Mouse (Mus musculus) cortical plate, adult 2 months (tissue): ENCODE results near the gene R3hdml. TPM values are rescaled to one million over a fixed set of nuclear protein-coding genes. Genes with fewer than 3 reads are reported as not detected.
A peak's percentile ranks its signal among the peaks of the same experiment; 100 is the strongest.

Source experiments
- H3K27ac ChIP-seq: fragments of 200-500 bp; 2 replicates; pipeline ENCODE4 v1.5.1; 2012; ENCODE audit warnings: low read length, control low read depth, inconsistent platforms; ENCODE audit not compliant: insufficient read depth
- H3K4me1 ChIP-seq: fragments of 200-500 bp; 2 replicates; pipeline ENCODE4 v1.6.1; 2011; ENCODE audit warnings: low read length; ENCODE audit not compliant: control insufficient read depth, insufficient read depth
- H3K4me3 ChIP-seq: fragments of 200-500 bp; 2 replicates; pipeline ENCODE4 v1.5.1; 2011; ENCODE audit warnings: mild to moderate bottlenecking, low read length, control low read depth; ENCODE audit not compliant: insufficient read depth
- CTCF ChIP-seq: fragments of 200-500 bp; IDR thresholded peaks from 2 replicates; pipeline ENCODE4 v1.5.1; 2011; ENCODE audit warnings: mild to moderate bottlenecking, control low read depth, low read length; ENCODE audit not compliant: insufficient read depth; ENCODE audit errors: extremely low read depth
- POLR2A ChIP-seq: fragments of 200-500 bp; IDR thresholded peaks from 2 replicates; pipeline ENCODE4 v1.6.1; 2011; ENCODE audit warnings: mild to moderate bottlenecking, low read length, control low read depth; ENCODE audit not compliant: insufficient read depth; ENCODE audit errors: extremely low read depth
- polyA plus RNA-seq: library from polyadenylated mRNA; depleted of rRNA; stranded (reverse); fragments of >200 nt; gene quantifications from 2 replicates; pipeline ENCODE4 v1.2.3, GENCODE M21; 2012

The R3hdml gene
- polyA plus RNA-seq, 1 experiment, result not detected

- no peaks in the 10 kb centered on the region for H3K4me1 ChIP-seq
- H3K4me3 ChIP-seq, result no peak overlapping the region
- no peak overlapping the region for H3K27ac ChIP-seq
- TF ChIP-seq POLR2A, result no peak
- no peak for TF ChIP-seq CTCF
These were observed 913 bp downstream of the R3hdml start for GRCm38 (mm10) chr2:163493031-163493430.

DNA sequence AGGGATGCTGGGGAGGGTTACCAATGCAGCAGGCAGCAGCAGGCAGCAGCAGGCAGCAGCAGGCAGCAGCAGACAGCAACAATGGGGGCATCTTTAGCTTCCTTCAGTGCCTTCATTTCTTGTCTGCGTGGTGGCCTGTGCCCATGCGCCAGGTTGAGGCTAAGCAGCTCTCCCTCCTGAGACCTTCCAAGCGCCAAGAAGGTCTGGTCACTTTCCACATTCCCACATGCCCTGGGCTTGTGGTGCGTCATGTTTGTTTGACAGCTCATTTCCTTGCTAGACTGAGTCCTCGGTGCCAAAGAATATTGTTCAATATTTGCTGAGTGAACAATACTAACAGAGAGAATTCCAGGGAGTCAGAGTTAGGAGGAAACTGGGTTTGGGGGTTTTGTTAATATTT lies 1.9 kb downstream of the R3hdml start:
- Histone ChIP-seq H3K4me1 (no peaks in the 10 kb centered on the region), H3K27ac (no peak overlapping the region), H3K4me3 (no peak overlapping the region)
- TF ChIP-seq CTCF (no peak), POLR2A (no peak)

GRCm38 (mm10) chr2:163494456-163494855 lies 2.3 kb downstream of the R3hdml start:
- TF ChIP-seq CTCF, result no peak
- Histone ChIP-seq H3K4me3 (no peak overlapping the region), H3K27ac (no peak overlapping the region), H3K4me1 (no peaks in the 10 kb centered on the region)

GRCm38 (mm10) chr2:163502219-163502618 lies 10.1 kb downstream of the R3hdml start:
- Histone ChIP-seq H3K4me3 (no peak overlapping the region), H3K27ac (no peak overlapping the region), H3K4me1 (no peaks in the 10 kb centered on the region)
- no peak for TF ChIP-seq POLR2A
- TF ChIP-seq CTCF, result no peak

- Histone ChIP-seq H3K27ac (no peak overlapping the region), H3K4me1 (no peaks in the 10 kb centered on the region), H3K4me3 (no peak overlapping the region)
- TF ChIP-seq CTCF, result no peak
- no peak for TF ChIP-seq POLR2A
These were observed 11.1 kb downstream of the R3hdml start for GRCm38 (mm10) chr2:163503191-163503590.

GRCm38 (mm10) chr2:163506300-163507004 lies 14.3 kb downstream of the R3hdml start, which contains the start of gene Hnf4a:
Hnf4a (plus strand) TSS chr2:163506808.
- TF ChIP-seq CTCF (no peak), POLR2A (no peak)
- Histone ChIP-seq H3K4me1 (no peaks in the 10 kb centered on the region), H3K27ac (no peak within 1 kb of the TSS), H3K4me3 (no peak within 1 kb of the TSS)

GRCm38 (mm10) chr2:163525761-163526243 lies 33.7 kb downstream of the R3hdml start:
- Histone ChIP-seq H3K27ac (no peak overlapping the region), H3K4me1 (no peaks in the 10 kb centered on the region), H3K4me3 (no peak overlapping the region)
- TF ChIP-seq POLR2A, result no peak
- no peak for TF ChIP-seq CTCF

- Histone ChIP-seq H3K4me1 (no peaks in the 10 kb centered on the region), H3K4me3 (no peak overlapping the region), H3K27ac (no peak overlapping the region)
- no peak for TF ChIP-seq POLR2A
- no peak for TF ChIP-seq CTCF
These were observed 35.4 kb downstream of the R3hdml start for GRCm38 (mm10) chr2:163527497-163527896.

GRCm38 (mm10) chr2:163530418-163530817 lies 38.3 kb downstream of the R3hdml start:
- H3K4me1 ChIP-seq, result no peaks in the 10 kb centered on the region
- no peak overlapping the region for H3K27ac ChIP-seq
- no peak overlapping the region for H3K4me3 ChIP-seq
- TF ChIP-seq CTCF, result no peak
- TF ChIP-seq POLR2A, result no peak

GRCm38 (mm10) chr2:163531917-163532316 lies 39.8 kb downstream of the R3hdml start:
- Histone ChIP-seq H3K4me3 (no peak overlapping the region), H3K4me1 (no peaks in the 10 kb centered on the region), H3K27ac (no peak overlapping the region)
- TF ChIP-seq CTCF (peak; percentile 94), POLR2A (no peak)
